Mouse (Mus musculus) gastrocnemius, postnatal 10 days (tissue): Measurements from ENCODE around the gene Szt2. TPM values are rescaled to one million over a fixed set of nuclear protein-coding genes. Genes with fewer than 3 reads are reported as not detected.
A peak's percentile ranks its signal among the peaks of the same experiment; 100 is the strongest.

Experiments used
- DNase-seq: peaks from one replicate; pipeline ENCODE4 v3.0.0; 2021; ENCODE audit warnings: mixed read lengths
- total RNA-seq, 2 experiments: library from RNA; stranded (reverse); gene quantifications; 2 replicates each; pipeline ENCODE4 v1.2.3; 2021

Gene Szt2
- total RNA-seq, 2 experiments from 2014 or later = 9.6 to 13.4 TPM

DNA sequence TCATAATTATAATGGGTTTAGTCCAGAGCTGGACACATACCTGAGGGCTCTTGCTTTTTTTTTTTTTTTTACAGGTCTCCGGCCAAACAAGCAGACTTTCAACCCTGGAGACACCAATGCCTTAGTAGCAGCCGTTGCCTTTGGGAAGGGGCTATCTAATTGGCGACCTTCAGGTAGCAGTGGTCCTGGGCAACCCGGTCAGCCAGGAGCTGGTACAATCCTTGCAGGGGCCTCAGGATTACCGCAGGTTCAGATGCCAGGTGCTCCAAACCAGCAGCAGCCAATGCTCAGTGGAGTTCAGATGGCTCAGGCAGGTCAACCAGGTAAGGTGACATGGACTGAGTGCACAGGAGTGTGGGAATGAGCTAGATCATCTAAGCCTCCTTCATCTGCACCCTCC lies 4.5 kb upstream of the Szt2 start:
- no peak for DNase-seq

DNA sequence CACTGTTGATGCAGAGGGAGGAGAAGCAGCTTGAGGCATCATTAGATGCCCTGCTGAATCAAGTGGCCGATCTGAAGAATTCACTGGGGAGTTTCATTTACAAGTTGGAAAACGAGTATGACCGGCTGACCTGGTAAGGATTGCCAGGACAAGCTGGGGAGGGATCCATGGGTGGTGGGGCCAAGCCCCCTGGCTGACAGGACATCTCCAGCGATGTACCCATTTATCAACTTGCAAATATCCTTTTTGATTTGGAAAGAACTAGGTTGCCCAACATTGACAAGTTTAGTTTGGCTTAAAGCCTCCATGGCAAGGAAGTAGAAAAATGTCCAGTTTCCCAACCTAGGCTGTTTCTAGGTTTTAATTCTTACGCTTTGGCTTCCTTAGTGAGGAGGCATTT lies 1.8 kb upstream of the Szt2 start:
- no peak for DNase-seq

DNA sequence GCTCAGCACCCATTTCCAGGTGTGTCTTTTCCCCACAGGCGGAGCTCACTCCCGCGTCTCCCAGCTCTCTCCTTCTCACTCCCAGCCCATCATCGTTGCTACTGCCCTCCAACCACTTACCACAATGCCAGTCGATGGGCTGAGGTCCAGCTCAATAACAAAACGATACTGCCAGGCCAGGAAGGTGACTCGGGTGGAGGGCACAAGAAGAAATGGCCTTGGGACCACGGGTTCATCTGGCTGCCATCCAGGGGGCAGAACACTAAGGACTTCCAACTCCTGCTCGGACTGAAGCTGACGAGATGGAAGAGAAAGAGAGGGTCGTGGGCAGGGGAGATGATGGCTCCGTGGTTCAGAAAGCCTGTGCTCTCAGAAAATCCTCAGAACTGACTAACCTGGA lies 6.4 kb downstream of the Szt2 start:
- DNase-seq = no peak

DNA sequence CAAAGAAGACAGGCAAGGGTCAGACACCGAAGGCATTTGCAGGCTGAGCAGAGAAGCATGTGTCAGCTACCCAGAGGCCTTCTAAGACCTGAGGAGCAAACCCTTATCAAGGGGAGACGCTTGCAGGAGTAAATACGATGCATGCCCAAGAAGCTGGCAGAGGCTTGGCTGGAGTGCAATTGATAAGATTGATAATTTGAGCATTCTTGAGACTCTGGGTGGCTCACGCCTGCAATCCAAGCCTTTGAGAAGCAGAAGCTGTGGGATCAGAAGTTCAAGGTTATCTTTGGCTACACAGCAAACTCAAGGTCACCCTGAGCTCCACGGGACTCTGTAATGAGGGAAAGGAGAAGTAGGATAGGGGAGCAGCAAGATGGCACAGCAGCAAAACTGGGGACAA lies 7.2 kb downstream of the Szt2 start:
- no peak for DNase-seq

DNA sequence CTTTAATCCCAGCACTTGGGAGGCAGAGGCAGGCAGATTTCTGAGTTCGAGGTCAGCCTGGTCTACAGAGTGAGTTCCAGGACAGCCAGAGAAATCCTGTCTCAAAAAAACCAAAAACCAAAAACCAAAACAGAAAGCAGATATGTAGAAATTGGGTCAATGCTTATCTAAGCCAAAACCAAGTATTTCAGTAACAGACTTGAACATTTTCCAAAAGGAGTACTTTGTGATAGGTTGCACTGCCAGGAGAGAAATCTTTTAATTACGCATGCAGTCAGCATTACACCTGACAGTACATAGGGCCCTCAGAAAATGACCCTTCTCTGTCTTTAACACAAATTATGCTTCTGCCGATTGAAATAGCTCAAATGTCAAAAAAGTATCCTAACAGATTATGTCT lies 7.7 kb downstream of the Szt2 start:
- no peak for DNase-seq

DNA sequence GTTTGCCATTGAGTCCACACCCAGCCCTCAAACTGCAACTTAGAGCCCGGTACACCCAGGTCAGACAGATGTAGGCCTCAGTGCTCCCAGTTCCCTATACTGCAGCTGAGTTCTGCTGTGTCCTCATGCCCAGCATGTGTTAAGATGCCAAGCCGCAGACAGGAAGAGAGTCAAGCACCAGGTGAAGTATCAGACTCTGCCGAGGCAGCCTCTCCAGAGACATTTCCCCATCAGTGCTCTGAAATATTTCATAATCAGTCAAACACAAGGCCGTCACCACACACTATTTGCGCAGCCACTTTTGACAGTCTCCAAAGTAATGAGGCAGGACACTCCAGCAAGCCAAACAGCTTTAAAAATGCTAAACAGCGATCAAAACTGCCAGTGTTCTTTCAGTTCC lies 10.7 kb downstream of the Szt2 start:
- no peak for DNase-seq

DNA sequence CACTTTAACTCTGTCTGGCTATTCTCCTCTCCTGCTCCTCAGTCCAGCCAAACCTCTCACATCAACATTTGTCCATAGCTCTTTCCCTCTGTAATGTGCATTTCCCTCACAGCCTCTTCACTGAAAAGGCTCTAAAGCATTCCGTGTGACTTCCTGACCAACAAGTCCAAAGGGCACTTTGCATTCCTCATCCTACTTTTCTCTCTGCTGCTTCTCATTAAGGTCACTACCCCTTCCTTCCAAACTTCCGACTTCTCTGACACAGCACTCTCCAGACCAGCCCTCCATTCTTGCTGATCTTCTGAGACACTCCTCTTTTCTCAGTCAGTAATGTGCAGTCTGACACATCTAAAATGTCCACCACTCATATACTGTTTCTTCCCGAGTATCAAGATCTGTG lies 12.6 kb downstream of the Szt2 start:
- no peak for DNase-seq

DNA sequence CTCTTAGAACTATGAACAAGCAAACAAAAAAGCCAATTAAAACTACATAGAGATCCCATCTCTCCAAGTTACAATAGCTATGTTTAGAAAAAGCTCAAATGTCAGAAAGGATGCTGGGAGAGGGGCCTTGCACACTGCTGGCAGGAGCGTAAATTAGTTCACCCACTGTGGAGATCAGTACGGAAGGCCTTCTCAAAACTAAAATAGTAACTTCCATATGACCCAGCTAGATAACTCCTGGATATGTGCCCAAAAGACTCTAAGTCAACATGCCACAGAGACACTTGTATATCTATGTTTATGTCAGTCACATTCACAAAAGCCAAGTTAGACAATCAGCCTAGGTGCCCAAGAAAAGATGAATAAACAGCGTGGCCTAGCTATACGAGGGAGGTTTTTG lies 13.8 kb downstream of the Szt2 start:
- no peak for DNase-seq

DNA sequence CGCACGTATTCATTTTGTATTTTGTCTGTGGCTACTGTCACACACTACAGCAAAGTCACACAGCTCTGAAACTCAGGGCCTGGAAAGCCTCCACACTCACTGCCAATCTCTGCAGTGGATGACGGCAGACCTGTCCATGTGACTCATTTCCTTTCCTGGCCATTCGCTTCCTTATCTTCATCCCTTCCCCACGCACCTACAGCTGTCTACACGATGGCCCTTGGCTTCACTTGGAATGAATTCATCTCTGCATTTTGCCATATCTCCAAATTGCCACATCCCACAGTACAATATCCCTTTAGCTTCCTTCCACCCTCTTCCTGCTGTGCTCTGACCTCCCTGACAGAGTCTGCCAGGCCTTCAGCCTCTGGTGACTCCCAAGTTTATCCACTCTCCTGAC lies 14.6 kb downstream of the Szt2 start:
- no peak for DNase-seq

DNA sequence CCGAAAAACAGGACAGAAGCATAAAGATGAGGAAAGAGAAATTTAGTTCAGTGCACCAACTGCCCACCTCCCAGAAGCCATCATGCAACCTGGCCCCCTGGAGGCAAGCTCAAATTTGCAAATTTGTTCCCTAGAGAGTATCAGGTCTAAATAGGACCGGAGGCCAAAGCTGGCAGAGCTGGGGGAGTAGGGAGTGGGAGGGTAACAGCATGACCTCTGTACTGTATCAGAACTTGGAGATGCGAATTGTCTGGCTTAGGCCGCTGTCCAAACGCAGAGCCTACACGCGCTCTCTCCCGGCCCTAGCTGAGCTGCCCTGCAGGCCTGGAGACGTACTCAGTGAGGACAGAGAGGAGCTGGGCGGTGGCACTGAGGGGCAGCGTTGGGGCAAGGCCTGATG lies 18.9 kb downstream of the Szt2 start:
- no peak for DNase-seq

DNA sequence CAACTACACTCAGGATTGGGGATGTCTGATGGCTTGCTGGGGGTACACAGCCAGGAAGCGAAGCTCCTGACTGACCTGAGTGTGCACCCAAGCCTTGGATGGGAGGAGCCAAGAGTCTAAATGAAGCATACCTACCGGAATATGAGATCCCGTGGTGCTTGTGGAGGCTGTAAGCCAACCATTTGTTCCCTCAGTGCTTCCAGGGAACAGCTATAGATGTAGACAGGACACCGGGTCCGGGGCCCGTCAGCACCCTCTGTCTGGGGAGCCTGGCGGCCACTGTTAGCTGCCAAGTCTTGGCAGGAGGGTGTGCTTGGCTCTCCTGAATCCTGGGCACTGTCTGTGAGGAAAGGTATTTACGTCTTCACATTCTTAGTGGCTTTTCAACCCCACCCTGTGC lies 21.8 kb downstream of the Szt2 start:
- no peak for DNase-seq

DNA sequence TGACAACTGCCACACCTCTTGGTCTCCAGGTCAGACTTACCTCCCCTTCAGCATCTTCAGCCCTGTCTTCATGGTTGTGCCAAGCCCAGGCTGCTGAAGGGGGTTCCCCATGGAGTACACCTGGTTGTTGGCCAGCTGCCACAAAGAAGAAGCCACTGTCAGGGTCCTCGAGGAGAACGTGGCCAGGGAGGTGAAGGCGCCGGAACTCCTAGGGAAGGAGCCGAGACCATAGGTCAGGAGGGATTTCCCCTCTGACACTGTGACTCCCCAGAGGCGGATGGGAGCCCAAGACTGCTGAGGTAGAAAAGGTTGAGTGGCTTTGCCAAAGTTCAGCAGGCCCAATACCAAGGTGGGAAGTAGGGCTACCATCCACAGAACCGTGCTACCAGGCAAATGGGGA lies 25.8 kb downstream of the Szt2 start:
- no peak for DNase-seq

DNA sequence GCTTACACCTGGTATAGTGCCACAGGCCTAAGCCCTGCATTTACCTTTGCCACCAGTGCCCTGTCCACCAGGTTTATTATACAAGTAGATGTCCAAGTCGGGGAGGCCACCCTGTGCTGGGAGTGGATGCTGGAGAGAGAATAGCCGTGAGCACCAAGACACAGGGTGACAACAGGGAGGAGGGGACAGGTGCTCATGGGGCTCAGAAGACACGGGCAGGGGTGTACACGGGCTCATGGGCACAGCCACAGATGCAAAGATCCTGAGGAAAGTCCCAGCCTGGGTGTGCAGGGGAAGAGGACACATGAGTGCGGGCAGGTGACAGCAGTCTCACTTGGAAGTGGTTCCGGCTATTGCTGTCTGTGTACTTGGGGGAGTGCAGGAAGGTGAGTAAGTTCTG lies 33.1 kb downstream of the Szt2 start:
- DNase-seq = no peak

DNA sequence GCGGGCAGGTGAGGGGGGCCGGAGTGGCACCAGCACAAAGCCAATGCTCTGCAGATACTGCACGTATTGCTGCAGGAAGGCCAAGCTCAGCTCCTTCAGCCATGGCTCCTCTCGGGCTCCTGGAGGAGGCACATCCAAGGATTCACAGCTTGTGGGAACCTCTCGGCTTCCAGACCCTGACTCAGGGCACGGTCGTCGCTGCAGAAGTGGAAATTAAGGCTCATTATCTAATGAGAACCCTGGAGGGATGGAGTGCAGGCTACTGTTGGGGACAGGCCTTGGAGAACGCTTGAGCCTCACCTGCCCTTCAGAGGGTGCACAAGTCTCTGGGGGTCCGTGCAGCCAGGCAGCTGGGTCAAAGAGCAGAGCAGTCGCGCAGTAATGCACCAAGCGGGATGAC lies 37.3 kb downstream of the Szt2 start:
- DNase-seq = no peak

DNA sequence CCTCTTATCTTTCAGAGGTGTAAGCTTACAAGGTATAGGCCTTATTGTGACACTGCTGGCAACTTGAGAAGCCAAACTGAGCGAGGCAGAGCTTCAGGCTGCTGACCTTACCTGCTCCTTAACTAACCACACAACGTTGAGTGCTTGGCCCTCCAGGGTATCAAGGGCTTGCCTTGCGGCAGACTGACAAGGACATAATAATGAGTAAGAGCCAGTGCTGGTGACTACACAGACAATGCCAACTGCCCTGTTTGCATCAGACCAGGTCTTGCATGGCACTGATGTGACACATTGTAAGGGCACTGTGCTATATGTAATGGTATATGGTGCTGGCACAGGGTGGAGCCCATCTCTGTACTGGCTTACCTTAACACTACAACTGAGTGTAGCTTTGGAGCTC lies 40.5 kb downstream of the Szt2 start:
- DNase-seq = no peak

DNA sequence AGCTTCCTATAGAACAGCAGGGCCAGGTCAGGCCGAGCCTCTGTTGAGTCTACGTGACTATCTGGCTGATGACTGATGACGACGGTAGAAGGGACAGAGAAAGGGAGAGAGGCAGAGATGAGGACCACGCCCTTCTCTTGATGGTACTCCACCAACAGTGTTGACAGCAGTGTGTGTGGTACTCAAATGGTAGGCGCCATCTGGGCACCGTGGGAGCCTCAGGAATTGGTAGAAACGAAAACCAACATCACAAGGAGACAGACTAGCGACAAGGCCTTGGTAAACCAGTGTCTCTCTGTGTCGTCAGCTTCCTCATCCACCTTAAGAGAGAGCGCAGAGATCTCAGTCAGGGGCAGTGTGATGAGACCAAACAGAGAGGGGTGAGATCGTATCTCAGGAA lies 41.5 kb downstream of the Szt2 start:
- DNase-seq = no peak

DNA sequence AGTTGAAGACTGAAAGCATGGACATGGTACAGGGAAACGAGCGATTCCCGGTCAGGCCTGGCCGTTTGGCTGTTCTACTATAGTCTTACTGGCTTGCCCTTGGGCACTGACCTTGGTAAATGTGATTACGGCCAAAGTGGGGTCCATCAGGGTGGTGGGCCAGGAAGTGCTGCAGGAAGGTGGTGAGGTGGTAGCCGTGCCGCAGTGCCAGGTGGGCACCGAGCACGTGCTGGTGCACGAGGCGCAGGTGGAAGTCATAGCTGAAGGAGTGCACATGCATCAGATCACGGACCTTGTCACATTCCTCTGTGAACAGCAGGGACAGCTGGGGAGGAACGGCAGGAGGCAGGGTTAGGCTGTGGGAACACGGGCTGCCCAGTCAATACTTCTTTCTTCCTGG lies 43.1 kb downstream of the Szt2 start:
- DNase-seq = no peak

DNA sequence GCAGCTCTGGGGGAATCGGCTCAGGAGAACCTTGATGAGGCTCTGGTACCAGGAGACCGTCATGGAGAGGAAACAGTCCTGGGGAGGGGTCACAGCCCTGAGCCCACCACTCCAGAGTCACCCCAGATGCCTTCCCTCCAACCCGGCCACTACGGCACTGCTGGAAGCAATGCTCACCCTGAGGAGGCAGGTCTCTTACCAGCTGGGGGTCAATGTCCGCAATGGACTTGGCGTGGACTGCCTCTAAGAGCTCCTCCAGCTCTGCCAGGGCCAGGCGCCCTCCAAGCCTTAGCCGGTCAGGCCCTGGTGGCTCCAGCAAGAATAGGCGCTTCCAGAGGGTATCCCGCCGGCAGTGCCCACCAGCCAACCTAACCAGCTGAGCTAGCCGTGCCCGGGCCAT lies 44.4 kb downstream of the Szt2 start:
- DNase-seq = no peak

DNA sequence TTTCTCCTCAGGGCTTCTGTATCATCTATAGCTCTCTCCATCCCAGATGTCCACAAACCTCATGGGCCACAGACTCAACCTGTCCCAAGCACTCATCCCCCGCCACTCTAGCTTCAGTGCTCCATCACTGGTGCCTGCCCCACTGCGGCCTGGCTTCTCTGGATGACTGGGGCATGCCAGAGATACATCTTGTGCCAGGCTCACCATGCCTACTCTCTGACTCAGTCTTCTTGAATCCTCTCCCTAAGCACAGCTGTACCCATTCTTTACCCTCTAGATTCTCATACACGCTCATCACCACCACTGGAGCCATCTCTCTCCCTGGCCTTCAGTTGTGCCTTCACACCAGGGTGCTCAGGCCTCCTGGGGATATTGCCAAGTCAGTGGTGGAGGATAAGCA lies 45.1 kb downstream of the Szt2 start:
- DNase-seq = no peak

DNA sequence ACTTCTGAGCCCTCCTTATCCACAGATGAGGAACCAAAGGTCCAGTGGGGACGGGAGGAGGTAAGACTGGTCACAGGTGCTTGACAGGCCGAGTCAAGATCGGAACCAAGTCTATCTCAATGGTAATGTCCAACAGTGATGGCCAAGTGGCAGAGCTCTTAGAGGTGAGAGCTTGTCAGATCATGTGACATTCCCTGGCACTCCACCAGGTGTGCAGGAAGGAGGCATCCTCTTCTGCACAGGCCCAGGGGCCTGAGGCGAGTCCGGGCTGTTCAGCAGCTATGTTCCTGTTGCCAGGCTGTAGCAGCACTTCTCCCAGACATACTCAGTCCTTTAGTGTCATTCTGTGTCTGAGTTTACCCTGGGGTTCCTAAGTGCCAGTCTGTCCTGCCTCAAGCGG lies 46.2 kb downstream of the Szt2 start:
- no peak for DNase-seq

DNA sequence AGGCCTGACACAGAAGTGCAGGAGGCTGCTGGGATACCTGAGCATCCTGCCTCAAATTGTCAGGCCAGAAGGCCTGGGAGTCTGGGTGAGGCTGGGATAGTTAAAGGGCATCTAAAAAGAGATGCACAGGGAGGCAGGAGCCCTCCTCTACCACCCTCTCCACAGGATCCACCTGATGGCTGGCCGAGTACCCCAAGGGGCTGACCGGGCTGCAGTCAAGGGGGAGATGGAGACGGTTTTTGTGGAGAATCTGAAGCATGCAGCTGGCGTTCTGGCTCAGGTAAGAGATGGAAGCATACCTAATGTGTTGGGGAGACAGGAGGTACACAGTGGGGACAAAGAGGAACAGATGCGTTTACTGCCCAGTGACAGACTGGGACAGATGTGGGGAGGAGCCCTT lies 47.6 kb downstream of the Szt2 start:
- no peak for DNase-seq

DNA sequence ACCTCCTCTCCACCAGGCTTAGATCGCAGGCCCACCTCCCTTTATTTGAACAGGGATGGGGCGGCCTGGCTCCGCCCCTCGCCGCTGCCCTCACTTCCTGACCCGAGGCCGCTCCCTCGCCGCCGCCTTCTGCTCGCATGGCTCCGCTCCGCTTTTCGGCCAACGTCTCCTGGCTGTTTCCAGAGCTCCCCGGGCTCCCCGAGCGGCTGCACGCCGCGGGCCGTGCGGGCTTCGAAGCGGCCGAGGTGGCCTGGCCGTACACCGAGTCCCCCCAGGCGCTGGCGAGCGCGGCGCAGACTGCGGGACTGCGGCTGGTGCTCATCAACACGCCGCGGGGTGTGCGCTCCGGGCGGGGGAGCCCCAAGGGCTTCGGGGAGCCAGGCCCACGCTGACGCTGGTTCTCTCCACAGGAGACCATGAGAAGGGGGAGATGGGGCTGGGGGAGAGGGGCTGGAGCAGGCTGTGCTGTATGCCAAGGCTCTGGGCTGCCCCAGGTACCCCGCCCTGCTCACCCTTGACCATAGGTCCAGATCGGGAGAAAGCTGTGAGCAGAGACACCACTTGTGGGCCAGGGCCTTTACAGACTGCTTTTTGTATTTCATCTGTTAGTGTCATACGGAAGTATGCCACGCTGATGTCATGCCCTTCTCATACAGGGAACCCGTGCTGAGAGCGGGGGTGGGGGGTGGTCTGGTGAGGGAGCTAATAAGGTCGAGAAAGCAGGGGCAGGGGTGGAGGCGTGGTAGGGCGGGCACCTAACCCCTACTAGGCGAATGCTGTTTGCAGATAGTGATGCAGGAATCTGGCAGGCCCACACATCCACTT lies 49.0 kb downstream of the Szt2 start:
- peak; percentile 66 for DNase-seq

DNA sequence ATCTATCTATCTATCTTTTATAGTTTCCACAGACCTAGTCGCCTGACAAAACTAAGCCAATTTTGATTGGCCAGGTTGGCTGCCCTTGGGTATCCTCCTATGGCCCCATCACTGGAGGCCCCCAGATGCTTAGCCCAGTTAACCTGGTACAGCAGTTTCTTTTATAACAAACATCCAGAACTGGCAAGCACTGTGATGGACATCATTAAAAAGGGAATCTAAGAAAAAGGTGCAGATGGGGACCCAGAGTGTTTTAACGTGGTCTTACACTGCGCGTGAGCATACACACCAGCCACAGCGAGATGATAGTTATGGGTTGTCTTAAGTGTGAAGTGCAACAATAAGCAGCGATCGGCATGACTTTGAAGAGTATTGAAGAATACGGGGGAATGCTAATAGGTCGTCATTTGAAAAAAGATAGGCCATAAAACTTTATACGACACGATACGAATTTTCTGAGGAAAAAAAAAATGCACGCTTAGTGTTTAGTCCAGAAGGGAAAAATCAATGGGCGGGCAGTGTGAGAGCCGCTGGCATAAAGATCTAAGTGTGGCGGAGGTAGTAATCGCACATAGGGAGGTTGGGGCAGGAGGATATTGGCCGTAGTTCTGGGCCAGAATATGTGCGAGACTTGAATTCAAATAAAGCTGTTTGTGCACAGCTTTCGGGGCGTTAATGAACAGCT lies 49.7 kb downstream of the Szt2 start:
- DNase-seq = no peak

DNA sequence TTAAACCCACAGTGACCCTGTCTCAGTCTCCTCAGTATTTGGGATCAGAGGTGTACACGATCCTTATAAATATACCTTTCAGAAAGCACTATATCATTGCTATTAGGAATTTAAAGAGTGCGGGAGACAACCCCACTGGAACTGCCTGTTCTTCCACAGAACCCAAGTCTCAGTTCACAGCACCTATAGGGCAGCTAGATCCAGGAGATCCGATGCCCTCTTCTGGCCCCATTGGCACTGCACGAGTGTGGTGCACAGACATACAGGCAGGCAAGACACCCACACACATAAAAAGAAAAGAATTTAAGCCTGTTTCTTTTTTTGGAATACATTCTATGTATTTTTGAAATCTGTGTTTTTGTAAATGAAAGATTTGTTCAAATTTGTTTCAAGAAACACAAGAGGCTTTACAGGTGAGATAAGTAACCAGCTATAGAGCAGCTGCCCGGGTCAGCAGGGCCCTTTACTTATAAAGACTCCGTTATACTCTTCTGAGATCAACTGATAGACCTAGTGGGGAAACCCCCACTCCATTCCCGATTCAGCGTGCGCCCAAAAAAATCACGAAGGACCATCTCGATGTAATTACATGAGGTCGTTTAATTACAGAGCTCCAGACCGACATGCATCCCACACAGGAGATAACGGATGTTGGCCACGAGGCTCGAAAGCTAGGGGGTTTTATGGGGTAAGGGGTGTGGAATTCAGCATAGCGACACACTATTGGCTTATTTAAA lies 50.7 kb downstream of the Szt2 start:
- DNase-seq = no peak
